Mouse (Mus musculus): ENCODE data around the gene Pgs1. TPM values are rescaled to one million over a fixed set of nuclear protein-coding genes. Genes with fewer than 3 reads are reported as not detected.

The Pgs1 gene
- total RNA-seq (2012; rRNA removed) (60.5 and 64.5 TPM in 2 replicates), total RNA-seq (2014; rRNA removed) (38.1 and 39.8 TPM in 2 replicates), polyA plus RNA-seq (2012; ENCODE audit: insufficient read length, low read depth) (50.4 and 50.8 TPM in 2 replicates)

DNA sequence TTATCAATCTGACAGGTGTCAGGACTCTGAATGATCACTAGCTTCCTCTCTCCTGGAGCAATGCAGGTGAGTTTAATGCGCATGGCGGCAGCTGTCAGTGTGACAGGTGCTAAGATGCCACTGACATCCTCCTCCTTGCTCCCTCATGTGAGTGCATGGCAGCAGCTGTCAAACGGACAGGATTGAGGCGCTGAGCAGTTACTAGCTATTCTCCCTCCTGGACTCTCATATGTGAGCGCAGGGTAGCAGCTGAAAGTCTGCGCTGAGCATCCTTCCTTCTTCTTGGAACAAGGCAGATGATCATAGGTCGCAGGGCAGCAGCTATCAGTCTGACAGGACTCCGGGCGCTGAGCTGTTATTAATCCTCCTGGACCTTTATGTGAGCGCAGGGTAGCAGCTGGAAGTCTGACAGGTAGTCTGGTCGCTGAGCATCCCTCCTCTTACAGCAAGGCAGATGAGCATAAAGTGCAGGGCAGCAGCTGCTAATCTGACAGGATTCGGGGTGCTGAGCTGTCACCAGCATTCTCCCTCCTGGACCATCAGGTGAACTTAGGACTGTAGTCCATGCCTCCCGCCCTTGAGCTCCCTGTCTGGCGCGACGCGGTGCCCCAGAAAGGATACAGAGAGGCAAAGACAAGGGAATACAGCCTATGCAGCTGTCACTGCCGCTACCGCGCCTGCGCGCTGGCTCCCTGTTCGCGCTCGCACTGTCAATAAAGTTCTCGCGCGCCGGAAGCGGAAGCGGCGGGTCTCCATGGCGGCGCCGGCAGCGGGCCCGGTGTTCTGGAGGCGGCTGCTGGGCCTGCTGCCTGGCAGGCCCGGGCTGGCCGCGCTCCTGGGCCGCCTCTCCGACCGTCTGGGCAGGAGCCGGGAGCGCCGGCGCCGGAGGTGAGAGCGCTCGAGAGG is at the start of gene Pgs1:
TSS of gene Pgs1 (plus strand) at position 167 of the 906 bp plus-strand sequence.
- no peaks in the 10 kb centered on the region for H3K9me3 ChIP-seq (replicated peaks; ENCODE audit: low read length)
- peaks cover 0 to 2% of the 10 kb centered on the region in 2 experiments for H3K36me3 ChIP-seq (replicated peaks in 1 of 2; ENCODE audit: control insufficient read depth in 1 of 2, insufficient read depth in 1 of 2, low read length in 1 of 2)
- DNase-seq (ENCODE audit: extremely low read depth): peak; percentile 90
- peak within 1 kb of the TSS; percentile 83 to 97 (median 88) for H3K4me3 ChIP-seq (replicated peaks in 1 of 3; ENCODE audit: low read depth in 2 of 3, low read length in 2 of 3, poor library complexity in 1 of 3)
- H3K9ac ChIP-seq (ENCODE audit: insufficient read depth, low read depth): peak within 1 kb of the TSS; percentile 86
- TF ChIP-seq HCFC1 (IDR thresholded peaks at IDR 0.05; ENCODE audit: low read depth, low read length) (peak; percentile 90), NRF1 (IDR thresholded peaks at IDR 0.05; ENCODE audit: low read depth, low read length) (peak; percentile 92), GABPA (IDR thresholded peaks at IDR 0.05; ENCODE audit: insufficient replicate concordance, low read depth, low read length) (peak; percentile 41; the same call in 1 of the 2 replicates), POLR2AphosphoS2 (IDR thresholded peaks at IDR 0.05; ENCODE audit: low read depth, low read length) (no peak; the same call in 1 of the 2 replicates), SIN3A (IDR thresholded peaks at IDR 0.05; ENCODE audit: low read length) (peak; percentile 97), MEF2A (IDR thresholded peaks at IDR 0.05; ENCODE audit: borderline replicate concordance, low read depth, low read length) (0 out of 2 replicates have a peak, but pooled peaks have one; percentile 28), MAZ (IDR thresholded peaks at IDR 0.05; ENCODE audit: low read depth, low read length) (no peak), TBP (conservative IDR thresholded peaks at IDR 0.05; ENCODE audit: low read depth, low read length) (peak; percentile 71; the same call in 1 of the 2 replicates), ELF1 (IDR thresholded peaks at IDR 0.05; ENCODE audit: low read depth, low read length) (peak; percentile 98), SMC3 (IDR thresholded peaks at IDR 0.05; ENCODE audit: low read depth, low read length) (no peak), MXI1 (IDR thresholded peaks at IDR 0.05; ENCODE audit: low read depth, low read length) (peak; percentile 93), TCF12 (IDR thresholded peaks at IDR 0.05; ENCODE audit: low read depth, low read length) (peak; percentile 92), IRF4 (IDR thresholded peaks at IDR 0.05; ENCODE audit: low read depth, low read length) (peak; percentile 62), NELFE (IDR thresholded peaks at IDR 0.05; ENCODE audit: low read depth, low read length) (peak; percentile 89), USF2 (conservative IDR thresholded peaks at IDR 0.05; ENCODE audit: low read depth, low read length) (no peak), KAT2A (IDR thresholded peaks at IDR 0.05; ENCODE audit: insufficient replicate concordance, low read length) (peak; percentile 93; the same call in 1 of the 2 replicates), POLR2A (IDR thresholded peaks at IDR 0.05; ENCODE audit: low read depth, low read length) (peak; percentile 90), MYC (IDR thresholded peaks at IDR 0.05; ENCODE audit: low read depth, low read length) (no peak)
- peak within 1 kb of the TSS; percentile 87 for H3K4me2 ChIP-seq (ENCODE audit: insufficient read depth, low read depth, poor library complexity, severe bottlenecking)
- dilution Hi-C loops (cut with MboI; ENCODE audit: extremely low pct_ligation_motif_present, extremely low pct_unique_long_range_greater_than_20kb, low sequenced_read_pairs) (no loop called here), in situ Hi-C loops (cut with MboI; ENCODE audit: low pct_ligation_motif_present, low pct_unique_long_range_greater_than_20kb, low sequenced_read_pairs) (no loop called here)
- H3K27me3 ChIP-seq (replicated peaks): peaks cover 29% of the 10 kb centered on the region
- H3K79me2 ChIP-seq (replicated peaks; ENCODE audit: control insufficient read depth, extremely low read depth, insufficient read depth, poor library complexity, severe bottlenecking): peaks cover 47% of the 10 kb centered on the region
- peak within 1 kb of the TSS; percentile 12; the same call in 1 of the 2 replicates for H3K27ac ChIP-seq (ENCODE audit: insufficient read depth, low read depth)
- peaks cover 26 to 47% of the 10 kb centered on the region in 2 experiments for H3K4me1 ChIP-seq (ENCODE audit: control insufficient read depth in 1 of 2, insufficient read depth in 2 of 2)
